Mouse (Mus musculus) bone marrow, adult 2 months (tissue): ENCODE data around the gene Arhgap4. TPM values are rescaled to one million over a fixed set of nuclear protein-coding genes. Genes with fewer than 3 reads are reported as not detected.

Experiments
- H3K27ac ChIP-seq: fragments of 200-500 bp; 2 replicates; pipeline ENCODE4 v1.5.1; 2012; ENCODE audit warnings: low read depth, mild to moderate bottlenecking, control low read depth, inconsistent platforms, low read length; ENCODE audit not compliant: control insufficient read depth, poor library complexity, insufficient read depth
- H3K4me1 ChIP-seq: fragments of 200-500 bp; 2 replicates; pipeline ENCODE4 v1.6.1; 2011; ENCODE audit warnings: low read length; ENCODE audit not compliant: control insufficient read depth, insufficient read depth
- H3K4me3 ChIP-seq: fragments of 200-500 bp; replicated peaks from 2 replicates; pipeline ENCODE3; 2011; ENCODE audit warnings: mild to moderate bottlenecking, low read depth, low read length, control low read depth; ENCODE audit not compliant: control insufficient read depth
- CTCF ChIP-seq: fragments of 200-500 bp; IDR thresholded peaks from 2 replicates; pipeline ENCODE4 v1.5.1; 2011; ENCODE audit warnings: low read length, control low read depth; ENCODE audit not compliant: control insufficient read depth, insufficient read depth
- POLR2A ChIP-seq: fragments of 200-500 bp; IDR thresholded peaks from 2 replicates; pipeline ENCODE4 v1.6.1; 2011; ENCODE audit warnings: low read depth, mild to moderate bottlenecking, control low read depth, low read length, borderline replicate concordance; ENCODE audit not compliant: control insufficient read depth
- WGBS: fragments of 180-500 bp; shearing (Covaris S2); methylation state at CpG from one replicate; pipeline ENCODE4 v1.1.7; 2018; 5-methylcytosine and 5-hydroxymethylcytosine counted together
- polyA plus RNA-seq: library from polyadenylated mRNA; stranded (reverse); fragments of >200 nt; gene quantifications from 2 replicates; pipeline ENCODE4 v1.2.4, GENCODE M21; 2011; ENCODE audit warnings: low replicate concordance; ENCODE audit not compliant: missing spikeins, insufficient read depth, insufficient read length

Gene Arhgap4
- polyA plus RNA-seq, 1 experiment, result 163 TPM

DNA sequence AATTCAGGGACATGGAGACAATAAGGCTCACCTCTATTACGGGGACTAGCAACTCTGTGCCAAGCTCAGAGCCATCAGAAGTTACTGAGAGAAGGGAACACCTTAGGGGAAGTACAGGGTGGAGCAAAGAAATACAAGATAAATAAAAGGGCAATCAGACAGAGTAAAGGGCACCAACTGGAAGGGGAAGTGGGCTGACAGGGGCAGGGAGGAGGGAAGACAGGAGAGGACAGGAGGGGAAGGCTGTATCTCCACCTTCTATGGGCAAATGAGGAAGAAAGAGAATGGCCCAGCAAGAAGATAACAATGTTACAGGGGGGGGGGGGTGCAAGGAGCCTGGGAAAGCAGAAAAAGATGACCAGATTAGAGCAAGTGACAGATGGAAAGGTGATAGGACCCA lies 44.7 kb downstream of the Arhgap4 start:
- H3K4me1 ChIP-seq, result no peaks in the 10 kb centered on the region; the same call in 1 of the 2 replicates
- 20% methylated on average over 1 of the region's 1 CpGs for WGBS
- TF ChIP-seq CTCF, result no peak
- no peak for TF ChIP-seq POLR2A
- H3K4me3 ChIP-seq, result no peak overlapping the region
- H3K27ac ChIP-seq, result no peak overlapping the region

DNA sequence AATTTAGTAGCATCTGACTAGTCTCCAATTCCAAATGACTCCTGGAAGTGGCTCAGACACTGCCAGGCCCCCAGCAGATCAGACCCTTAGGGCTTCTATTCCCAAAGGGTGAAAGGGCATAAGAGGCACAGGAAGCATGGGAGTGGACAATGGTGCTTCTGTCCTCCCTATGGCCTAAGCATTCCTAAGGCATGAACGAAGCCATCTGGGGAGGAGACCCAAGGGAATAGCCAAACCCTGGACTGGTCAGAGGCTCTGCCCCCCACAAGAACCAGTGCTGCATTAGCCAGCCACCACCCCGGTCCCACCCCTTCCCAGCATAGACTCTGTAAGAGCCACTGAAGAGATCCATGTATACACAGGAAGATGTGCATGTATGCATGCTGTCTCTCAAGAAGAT lies 45.8 kb downstream of the Arhgap4 start:
- Histone ChIP-seq H3K4me3 (no peak overlapping the region), H3K4me1 (no peaks in the 10 kb centered on the region; the same call in 1 of the 2 replicates), H3K27ac (no peak overlapping the region)
- no peak for TF ChIP-seq CTCF
- no peak for TF ChIP-seq POLR2A
- WGBS, result 75% methylated on average over 2 of the region's 2 CpGs

DNA sequence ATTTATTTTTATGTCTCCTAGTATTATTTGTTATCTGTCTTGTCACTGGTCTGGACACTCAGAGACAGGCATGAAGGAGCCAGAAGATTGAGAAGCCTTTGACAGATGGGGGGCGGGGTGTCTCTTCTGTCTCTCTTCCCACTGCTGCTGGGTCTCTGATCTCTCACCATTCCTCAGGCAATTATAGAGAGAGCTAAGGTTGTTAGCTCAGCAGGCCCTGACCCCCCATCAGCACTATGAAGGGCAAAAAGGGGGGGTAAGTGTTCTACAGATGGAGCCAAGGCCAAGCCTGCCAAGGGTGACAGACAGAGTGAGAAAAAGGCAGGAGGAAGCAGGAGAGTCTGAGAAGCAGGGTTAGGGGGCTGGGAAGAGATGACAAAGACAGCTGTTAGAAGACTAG lies 49.7 kb downstream of the Arhgap4 start:
- WGBS, result 50% methylated on average over 1 of the region's 1 CpGs
- H3K27ac ChIP-seq, result no peak overlapping the region
- TF ChIP-seq CTCF (no peak), POLR2A (no peak)
- no peaks in the 10 kb centered on the region for H3K4me1 ChIP-seq
- no peak overlapping the region for H3K4me3 ChIP-seq

DNA sequence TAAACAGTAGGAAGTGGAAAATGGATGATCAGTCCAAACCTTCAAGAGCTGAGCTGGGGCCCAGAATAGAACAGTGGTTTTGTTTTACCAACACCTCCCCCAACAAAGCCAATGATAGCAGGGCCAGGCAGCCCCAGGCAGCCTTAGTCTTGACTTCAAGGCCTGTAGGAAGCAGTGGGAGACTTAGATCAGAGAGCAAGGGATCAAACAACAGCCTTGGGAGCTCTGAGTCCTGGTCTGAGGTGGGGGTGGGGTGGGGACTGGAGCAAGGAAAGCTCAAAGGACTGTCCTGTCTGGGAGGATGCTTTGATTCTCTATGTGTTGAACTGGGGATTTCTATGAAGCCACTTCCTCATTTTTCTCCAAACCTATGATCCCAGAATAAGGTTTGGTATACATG lies 50.2 kb downstream of the Arhgap4 start:
- H3K27ac ChIP-seq, result no peak overlapping the region
- no peaks in the 10 kb centered on the region for H3K4me1 ChIP-seq
- TF ChIP-seq CTCF (no peak), POLR2A (no peak)
- no peak overlapping the region for H3K4me3 ChIP-seq

DNA sequence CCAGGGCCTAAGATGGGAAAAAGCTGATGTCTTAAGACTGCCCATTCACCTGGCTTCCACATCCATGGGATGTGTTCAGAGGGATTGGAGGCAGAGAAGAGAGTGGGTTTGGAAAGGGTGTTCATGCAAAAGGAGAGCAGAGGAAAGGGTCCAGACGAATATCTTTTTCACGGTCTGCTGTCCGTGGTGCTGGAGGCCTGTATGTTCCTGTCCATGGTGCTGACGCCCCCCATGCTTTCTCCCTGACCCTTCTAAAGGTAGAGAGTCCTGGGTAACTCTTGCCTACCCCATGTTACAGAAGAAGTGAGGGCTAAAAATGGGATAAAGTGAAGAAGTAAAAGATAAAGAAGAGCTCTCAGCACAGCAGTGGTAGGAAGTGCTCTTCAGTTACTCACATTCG lies 52.3 kb downstream of the Arhgap4 start:
- H3K4me3 ChIP-seq, result no peak overlapping the region
- no peaks in the 10 kb centered on the region for H3K4me1 ChIP-seq
- no peak overlapping the region for H3K27ac ChIP-seq
- whole genome bisulfite sequencing, result 11% methylated on average over 5 of the region's 5 CpGs
- TF ChIP-seq CTCF, result 0 out of 2 replicates have a peak, but pooled peaks have one; percentile 4
- TF ChIP-seq POLR2A, result no peak

DNA sequence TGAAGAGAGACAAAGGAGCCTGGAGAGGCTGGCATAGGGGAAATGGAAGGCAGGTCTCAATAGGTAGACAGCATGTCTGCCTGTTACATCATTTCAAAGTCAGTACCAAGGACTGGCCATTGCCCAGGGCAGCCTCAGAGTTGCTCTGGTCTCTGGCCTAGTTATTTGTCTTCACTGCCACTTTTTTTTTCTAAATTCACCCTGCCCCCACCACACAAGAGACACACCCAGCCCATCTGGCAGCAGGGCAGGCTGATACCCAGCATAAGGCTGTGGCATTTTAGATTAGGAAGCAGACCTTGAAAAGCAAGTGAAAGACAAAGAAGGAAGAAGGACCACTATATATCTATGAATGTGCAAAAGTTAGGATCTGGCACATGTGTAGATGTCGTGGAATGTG lies 53.8 kb downstream of the Arhgap4 start:
- 52% methylated on average over 1 of the region's 1 CpGs for WGBS
- H3K4me3 ChIP-seq, result no peak overlapping the region
- H3K27ac ChIP-seq, result no peak overlapping the region
- H3K4me1 ChIP-seq, result no peaks in the 10 kb centered on the region
- TF ChIP-seq POLR2A (no peak), CTCF (no peak)

DNA sequence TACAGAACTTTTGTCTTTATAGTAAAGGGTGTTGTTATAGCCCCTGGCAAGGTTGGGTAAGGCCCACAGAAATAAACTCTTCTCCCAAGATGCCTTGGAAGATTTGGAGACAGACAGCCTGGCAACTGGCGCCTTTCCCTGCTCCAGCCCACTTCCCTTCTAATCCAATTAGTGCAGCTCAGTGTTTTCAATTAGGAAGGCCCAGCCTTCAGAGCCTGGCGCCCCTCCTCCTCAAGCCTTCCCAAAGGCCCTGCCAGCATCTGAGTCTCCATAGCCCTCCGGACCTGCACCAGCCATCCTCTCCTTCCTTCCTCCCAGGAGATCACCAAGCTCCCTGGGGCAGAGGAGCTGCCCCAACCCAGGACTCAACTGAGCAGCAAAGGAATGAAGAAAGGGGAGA lies 54.4 kb downstream of the Arhgap4 start:
- H3K27ac ChIP-seq, result no peak overlapping the region
- 60% methylated on average over 3 of the region's 3 CpGs for WGBS
- H3K4me1 ChIP-seq, result no peaks in the 10 kb centered on the region
- no peak for TF ChIP-seq POLR2A
- no peak for TF ChIP-seq CTCF
- no peak overlapping the region for H3K4me3 ChIP-seq

DNA sequence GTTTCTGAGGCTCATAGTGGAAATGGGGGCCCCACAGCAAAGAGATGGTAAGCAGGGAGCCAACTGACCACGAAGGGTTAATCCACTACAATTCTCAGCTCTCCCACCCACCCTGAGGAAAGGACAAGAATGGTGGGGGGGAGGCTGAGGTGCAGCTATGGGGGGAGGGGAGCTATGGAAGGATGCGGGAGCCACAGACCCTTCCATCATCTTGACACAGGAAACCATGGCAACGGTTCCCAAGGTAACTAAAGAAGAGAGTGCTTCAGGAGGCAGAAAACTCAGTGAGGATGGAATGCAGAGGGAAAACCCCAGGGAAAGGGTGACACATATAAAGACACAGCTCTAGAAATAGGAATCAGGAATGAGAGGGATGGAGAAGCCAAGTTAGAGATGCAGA lies 57.0 kb downstream of the Arhgap4 start:
- no peak overlapping the region for H3K4me3 ChIP-seq
- WGBS, result 59% methylated on average over 3 of the region's 3 CpGs
- no peak overlapping the region for H3K27ac ChIP-seq
- no peaks in the 10 kb centered on the region for H3K4me1 ChIP-seq
- TF ChIP-seq POLR2A (no peak), CTCF (no peak)

DNA sequence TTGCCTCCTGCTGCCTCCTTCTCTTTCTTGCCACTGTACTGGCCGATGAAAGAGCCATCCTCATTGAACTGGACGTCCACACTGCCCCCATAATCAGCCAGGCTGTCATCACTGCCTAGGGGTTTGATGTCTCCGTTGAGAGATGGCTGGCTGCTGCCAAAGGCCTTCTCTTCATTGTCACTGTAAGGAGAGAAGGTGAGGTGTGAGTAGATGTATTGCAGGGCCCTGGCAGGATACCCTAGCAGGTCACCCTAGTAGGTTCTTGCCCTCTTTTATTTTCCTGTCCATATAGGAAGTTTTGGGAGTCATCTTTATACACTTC lies 66.6 kb downstream of the Arhgap4 start:
- H3K4me3 ChIP-seq, result no peak overlapping the region
- no peak for TF ChIP-seq CTCF
- no peak for TF ChIP-seq POLR2A
- 56% methylated on average over 3 of the region's 3 CpGs for WGBS
- no peaks in the 10 kb centered on the region for H3K4me1 ChIP-seq
- H3K27ac ChIP-seq, result no peak overlapping the region
